Mouse (Mus musculus) adrenal gland, adult 8-10 months (tissue): Measurements from ENCODE around the gene Tmem130. TPM values are rescaled to one million over a fixed set of nuclear protein-coding genes. Genes with fewer than 3 reads are reported as not detected.
"Not testable (repeated sequence)": the region's sequence is repeated elsewhere in the genome, so short reads cannot be mapped to it uniquely, and the experiment has no call there.

Experiments used
- DNase-seq: peaks from one replicate; pipeline ENCODE4 v3.0.0; 2022
- total RNA-seq, 4 experiments: library from RNA; stranded (reverse); gene quantifications; 2 replicates each; pipeline ENCODE4 v1.2.4; 2022

The Tmem130 gene
- total RNA-seq, result 10 to 100 TPM; 41.5 to 59.8 (median 46.7) TPM

- DNase-seq, result no peak
Observed at GRCm38 (mm10) chr5:144761161-144761868, at the start of gene Tmem130. Gene Tmem130, minus strand, starts transcription at chr5:144761818.

- DNase-seq, result no peak
Observed at GRCm38 (mm10) chr5:144806931-144807330, 45.3 kb upstream of the Tmem130 start.

- DNase-seq, result no peak
Observed at GRCm38 (mm10) chr5:144804181-144804580, 42.6 kb upstream of the Tmem130 start.

- no peak for DNase-seq
Observed at GRCm38 (mm10) chr5:144803066-144803465, 41.4 kb upstream of the Tmem130 start.

GRCm38 (mm10) chr5:144797116-144797515 lies 35.5 kb upstream of the Tmem130 start:
- DNase-seq, result no peak

DNA sequence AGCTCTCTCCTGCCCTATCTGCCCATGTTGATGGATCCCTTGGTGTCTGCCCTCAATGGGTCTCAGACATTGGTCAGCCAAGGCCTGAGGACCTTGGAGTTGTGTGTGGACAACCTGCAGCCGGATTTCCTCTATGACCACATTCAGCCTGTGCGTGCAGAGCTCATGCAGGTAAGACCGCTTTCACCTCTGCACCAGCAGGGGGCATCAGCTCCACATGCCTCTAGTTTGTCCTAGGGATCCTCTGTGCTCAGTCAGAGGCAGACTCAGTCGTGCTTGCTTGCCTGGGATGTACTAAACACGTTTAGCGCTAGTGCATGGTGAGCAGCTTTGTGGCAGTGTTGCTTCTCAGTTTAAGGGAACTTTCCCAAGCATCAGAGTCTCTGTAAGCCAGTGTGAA lies 33.1 kb upstream of the Tmem130 start:
- DNase-seq, result no peak

DNA sequence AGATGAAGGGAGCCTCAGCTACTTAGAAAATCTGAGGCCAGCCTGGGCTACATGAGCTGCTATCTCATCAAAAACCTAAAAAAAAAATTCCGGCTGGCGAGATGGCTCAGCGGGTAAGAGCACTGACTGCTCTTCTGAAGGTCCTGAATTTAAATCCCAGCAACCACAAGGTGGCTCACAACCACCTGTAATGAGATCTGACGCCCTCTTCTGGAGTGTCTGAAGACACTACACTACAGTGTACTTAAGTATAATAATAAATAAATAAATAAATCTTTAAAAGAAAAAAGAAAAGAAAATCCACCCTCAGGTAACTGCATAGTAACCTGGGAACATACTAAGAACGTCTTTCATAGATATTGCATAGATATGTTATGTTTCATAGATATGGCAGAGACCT lies 31.8 kb upstream of the Tmem130 start:
- no peak for DNase-seq

DNA sequence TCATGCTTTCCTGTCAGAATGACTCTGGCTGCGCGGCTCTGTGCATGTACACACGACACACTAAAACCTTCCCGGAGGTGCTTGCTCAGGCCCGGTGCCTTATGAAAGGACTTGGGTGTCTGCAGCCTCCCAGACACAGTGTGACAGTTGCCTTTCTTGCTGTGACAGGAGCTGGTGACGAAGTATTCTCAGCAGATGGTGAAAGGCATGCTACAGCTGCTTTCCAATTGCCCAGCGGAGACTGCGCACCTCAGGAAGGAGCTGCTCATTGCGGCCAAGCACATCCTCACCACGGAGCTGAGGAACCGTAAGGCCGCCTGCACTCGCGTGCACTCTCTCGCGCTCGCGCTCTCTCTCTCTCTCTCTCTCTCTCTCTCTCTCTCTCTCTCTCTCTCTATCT lies 24.8 kb upstream of the Tmem130 start:
- DNase-seq, result no peak

- no peak for DNase-seq
Observed at GRCm38 (mm10) chr5:144780654-144781053, 19.0 kb upstream of the Tmem130 start.

DNA sequence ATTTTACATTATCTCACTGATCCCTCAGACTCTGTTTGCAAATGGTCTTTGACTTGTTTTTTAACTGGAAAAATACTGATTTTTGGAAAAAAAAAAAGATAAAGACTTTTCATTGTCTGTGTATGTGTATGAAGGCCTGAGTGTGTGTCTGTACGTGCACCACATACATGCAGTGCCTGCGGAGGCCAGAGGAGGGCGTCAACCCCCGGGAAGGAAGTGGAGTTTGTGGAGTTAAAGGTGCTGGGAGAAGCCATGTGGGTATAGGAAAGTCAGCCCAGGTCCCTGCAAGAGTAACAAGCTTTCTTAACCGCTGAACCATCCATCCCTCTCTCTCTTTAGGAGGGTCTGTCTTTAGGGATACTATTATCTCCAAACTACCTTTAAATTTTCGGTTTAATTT lies 11.6 kb upstream of the Tmem130 start:
- DNase-seq, result no peak

DNA sequence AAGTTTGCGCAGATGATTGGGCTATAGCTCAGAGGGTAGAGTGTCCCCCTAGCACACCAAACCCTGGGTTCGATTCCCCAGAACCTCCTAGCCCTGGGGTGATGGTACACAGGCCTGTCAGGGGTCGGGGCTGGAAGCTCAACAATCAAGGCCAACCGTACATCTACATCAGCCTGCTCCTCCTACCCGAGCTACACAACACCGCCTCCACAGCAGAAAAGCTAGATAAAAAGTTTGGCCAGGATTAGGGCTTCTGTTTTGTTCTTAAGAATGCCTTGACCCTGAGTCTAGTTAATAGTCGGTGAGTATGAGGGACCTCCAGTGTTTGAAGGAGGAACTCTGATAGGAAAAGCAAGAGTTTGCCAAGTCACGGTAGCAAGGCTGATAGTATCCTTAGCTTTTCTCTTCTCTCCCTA lies 7.5 kb upstream of the Tmem130 start:
- DNase-seq, result no peak

DNA sequence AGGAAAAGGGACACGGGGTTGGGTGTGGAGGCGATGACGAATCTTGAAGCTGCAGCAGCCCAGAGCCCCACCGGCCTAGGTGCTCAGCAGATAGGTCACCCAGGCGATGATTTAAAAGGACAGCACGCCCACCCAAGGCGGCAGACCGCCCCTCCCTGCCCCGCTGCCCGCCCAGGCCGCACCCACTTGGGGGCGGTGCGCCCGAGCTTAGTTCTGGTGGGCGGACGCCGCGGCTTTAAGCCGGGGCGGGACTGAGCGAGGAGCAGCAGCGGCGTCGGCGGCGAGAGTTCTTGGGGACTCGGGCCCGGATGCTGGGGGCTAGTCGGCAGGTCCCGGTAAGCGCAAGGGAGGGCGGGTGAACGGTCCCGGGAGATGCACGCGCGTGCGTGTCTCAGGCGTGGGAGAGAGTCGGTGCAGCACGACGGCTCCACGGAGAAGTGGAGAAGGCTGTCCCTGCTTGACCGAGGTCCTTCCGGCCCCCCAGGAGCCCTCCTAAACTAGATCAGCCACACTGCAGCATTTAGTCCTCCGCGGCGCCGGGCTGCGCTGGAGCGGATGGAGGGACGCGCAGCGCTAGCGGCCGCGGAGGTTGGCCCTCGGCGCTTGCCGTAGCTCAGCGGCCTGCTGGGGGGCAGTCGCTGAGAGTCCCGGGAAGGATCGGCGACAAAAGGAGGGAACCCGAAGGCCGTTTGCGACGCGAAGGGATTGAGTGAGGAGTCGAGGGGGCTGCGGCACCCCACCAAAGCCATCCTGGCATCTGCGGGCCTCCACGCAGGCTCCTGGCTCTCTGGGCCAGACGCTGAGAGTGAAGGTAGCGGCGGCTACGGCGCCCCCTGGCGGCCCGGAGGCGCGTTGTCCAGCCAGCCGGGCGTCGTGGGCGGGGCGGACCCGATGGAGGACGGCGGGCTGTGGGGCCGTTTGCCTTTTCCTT lies 6.6 kb upstream of the Tmem130 start:
- DNase-seq, result peak; percentile 88

DNA sequence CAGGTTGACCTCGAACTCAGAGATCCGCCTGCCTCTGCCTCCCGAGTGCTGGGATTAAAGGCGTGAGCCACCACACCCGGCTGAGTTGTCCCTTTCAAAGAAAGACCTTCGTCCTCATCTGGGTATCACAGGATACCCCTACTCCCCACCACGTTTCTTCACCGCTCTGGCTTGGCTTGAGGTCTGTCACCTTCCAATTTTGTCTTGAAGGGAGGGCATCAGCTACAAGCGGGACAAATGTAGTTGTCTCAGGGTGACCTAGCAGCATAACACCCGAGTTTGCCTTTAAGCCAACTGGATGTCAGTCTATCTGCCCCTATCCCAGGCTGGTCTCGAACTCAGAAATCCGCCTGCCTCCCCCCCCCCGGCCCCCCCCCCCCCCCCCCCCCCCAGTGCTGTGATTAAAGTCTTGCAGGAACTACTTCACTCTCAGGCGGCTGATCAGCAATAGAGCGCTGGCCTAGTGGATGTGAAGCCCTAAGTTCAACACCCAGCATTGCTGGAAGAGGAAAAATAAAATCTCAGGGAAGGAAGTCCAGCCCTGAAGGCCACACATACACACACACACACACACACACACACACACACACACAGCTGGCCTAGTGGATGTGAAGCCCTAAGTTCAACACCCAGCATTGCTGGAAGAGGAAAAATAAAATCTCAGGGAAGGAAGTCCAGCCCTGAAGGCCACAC lies 5.6 kb upstream of the Tmem130 start, which contains the start of gene Trrap:
Trrap (plus strand) TSS at position 627 of the 693 bp plus-strand sequence.
- DNase-seq, result not testable (repeated sequence)

DNA sequence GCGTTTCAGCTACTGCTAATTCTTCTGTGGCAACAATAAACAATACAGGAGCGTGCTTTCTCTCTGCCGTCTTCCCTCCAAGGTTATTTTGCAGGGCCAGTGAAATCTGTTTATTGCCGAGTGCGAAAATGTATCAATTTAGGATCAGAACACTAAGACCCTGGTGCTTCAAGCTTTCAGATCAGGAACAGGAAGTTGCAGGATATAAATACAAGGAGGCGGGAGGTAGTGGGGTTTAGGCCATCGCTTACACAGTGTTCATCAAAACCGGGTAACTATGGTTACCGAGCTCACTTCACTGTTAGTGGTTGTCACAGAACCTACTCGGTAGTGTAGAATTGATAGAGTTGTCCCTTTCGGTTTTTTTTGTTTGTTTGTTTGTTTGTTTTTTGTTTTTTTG lies 5.0 kb upstream of the Tmem130 start:
- DNase-seq, result no peak

DNA sequence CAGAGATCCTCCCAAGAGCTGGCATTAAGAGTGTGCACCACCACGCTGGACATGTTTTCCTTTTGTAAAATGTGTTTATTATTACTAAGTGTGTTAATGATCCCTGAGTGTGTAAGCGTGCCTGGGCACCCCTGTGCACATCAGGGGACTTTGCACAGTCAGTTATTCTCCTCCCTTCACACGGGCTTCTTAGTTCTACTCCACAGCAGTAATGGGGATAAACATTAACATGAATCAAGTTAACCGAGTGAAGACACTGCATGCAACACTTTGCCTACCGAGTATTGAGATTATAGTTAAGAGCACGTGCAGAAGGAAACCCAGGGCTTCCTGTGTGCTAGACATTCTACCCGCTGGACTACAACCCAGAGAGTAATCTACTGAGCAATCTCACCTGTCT lies 4.4 kb upstream of the Tmem130 start:
- DNase-seq, result no peak

DNA sequence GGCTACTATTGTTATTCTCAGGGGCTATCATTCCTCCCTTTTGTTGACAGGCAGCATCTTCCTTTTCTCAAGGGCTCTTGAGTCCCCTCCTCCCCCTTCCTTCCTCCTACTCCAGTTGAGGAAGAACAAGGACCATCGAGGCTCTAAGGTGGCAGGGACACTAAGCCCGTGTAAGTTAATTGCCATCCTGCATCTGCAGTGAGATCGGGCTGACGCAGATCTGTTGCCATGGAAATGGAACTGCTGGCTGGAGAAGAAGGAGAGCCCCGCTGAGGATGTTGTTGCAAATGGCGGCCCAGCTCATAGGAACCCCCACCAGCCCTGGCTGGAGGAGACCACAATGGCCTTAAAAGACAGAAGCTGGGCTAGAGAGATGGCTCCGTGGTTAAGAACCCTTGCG lies 3.2 kb downstream of the Tmem130 start:
- no peak for DNase-seq

- no peak for DNase-seq
Observed at GRCm38 (mm10) chr5:144757402-144757801, 4.2 kb downstream of the Tmem130 start.

DNA sequence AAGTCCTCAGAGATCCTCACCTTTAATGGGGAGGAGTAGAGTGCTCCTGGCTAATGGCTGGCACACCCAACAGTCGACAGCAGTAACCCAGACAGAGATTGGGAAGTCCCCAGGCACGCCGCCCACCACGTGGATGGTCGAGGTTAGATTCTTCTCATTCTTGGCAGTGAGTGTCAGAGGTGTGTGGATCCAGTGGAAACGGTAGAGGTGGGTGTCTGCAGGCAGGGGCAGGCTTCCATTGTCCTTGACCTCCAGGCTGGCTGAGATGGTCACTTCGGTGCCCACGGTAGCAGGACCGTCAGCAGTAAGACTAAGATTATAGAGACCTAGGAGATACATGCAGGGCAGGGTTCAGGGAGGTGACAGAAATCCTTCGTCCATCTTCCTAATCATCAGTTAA lies 6.4 kb downstream of the Tmem130 start:
- DNase-seq, result no peak

- DNase-seq, result no peak
Observed at GRCm38 (mm10) chr5:144753041-144753440, 8.6 kb downstream of the Tmem130 start.

DNA sequence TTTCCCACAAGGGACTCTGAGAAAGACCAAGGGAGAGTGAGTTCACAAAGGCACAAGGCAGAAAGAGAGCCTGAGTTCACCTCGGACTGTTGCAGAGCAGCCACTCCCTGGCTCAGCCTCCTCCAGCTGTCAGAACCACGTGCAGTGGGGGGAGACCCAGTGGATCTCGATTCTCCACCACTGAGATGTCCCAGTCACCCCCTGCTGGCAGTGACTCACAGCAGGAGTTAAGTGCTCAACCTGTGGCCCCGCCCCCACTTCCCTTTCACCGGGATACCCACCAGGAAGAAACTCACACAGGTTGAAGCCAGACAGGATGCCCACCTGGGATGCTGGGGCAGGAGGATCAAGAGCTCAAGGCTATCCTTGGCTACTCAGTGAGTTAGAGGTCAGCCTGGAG lies 9.2 kb downstream of the Tmem130 start:
- no peak for DNase-seq

DNA sequence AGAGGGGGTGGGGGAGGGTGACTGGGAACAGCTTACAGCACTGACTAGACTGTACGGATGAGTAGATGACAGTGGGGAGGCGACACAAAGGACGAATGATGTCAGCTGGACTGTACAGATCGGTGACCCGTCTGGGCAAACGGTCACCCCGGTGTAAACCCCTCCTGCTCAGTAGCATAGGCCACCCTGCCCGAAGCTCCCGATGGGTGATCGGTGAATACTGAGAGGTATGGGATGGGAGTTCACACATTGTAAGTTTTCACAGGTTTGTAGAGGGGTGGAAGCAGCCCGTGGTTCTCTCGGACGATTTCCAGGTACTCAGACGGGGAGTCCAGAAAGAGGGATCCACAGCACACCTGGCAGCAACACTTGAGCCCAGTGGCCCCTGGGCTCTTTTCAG lies 24.5 kb downstream of the Tmem130 start:
- DNase-seq, result no peak

DNA sequence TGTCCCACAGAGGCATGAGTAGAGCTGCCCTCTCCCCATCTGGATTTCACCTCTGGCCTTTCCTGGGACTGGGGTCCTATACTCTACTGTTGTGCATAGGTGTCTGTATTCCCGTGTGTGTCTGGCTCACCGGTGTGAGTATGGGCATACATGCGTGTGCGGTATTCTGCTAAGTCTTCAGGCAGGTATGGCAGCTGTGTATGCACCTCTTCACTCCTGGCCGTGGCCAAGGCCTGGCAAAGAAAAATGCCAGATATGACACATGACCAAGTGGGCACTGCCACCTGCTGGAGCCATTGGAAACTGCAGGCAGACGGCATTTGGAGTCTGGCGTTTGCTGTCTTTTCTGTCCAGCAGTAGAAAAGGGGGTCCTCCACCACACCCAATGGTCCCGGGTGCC lies 26.7 kb downstream of the Tmem130 start:
- peak; percentile 35 for DNase-seq

- DNase-seq, result peak; percentile 23
Observed at GRCm38 (mm10) chr5:144733953-144734352, 27.7 kb downstream of the Tmem130 start.
